Mouse (Mus musculus) mesoderm, embryonic 11.5 days (tissue): Measurements from ENCODE around the gene Irf2.
"Not testable (repeated sequence)": the region's sequence is repeated elsewhere in the genome, so short reads cannot be mapped to it uniquely, and the experiment has no call there.

Experiments
- DNase-seq: peaks from one replicate; pipeline ENCODE4 v3.0.0-alpha.2; 2012; ENCODE audit warnings: low read depth, low spot score

The Irf2 gene

GRCm38 (mm10) chr8:46726383-46726782, 13.1 kb upstream of the Irf2 start:
- DNase-seq: no peak

- DNase-seq: not testable (repeated sequence)
Observed at GRCm38 (mm10) chr8:46729671-46730070, 9.9 kb upstream of the Irf2 start.

- no peak for DNase-seq
Observed at GRCm38 (mm10) chr8:46732381-46732915, 7.1 kb upstream of the Irf2 start.

GRCm38 (mm10) chr8:46733603-46734002, 5.9 kb upstream of the Irf2 start:
- no peak for DNase-seq

- DNase-seq: no peak
Observed at GRCm38 (mm10) chr8:46735505-46735904, 4.0 kb upstream of the Irf2 start.

GRCm38 (mm10) chr8:46736260-46736659, 3.3 kb upstream of the Irf2 start:
- DNase-seq: no peak

DNA sequence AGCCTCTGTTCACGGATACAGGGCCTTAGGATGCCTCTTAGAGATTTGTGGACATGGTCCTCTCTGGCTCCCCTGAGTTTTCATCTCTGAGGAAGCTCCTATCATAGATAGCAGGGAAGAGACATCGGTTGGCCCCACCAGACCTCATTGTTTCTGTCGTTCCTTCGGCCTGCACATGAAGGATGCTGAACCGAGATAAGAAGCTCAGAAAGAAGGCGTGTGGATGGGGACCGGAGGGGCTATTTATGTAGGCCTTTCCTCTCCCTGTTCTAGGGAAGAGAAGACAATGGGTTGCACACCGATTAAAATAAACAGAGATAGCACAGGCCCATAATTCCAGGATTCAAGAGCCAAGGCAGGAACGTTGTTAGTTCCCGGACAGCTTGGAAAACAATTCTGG, 2.1 kb upstream of the Irf2 start:
- DNase-seq: no peak

DNA sequence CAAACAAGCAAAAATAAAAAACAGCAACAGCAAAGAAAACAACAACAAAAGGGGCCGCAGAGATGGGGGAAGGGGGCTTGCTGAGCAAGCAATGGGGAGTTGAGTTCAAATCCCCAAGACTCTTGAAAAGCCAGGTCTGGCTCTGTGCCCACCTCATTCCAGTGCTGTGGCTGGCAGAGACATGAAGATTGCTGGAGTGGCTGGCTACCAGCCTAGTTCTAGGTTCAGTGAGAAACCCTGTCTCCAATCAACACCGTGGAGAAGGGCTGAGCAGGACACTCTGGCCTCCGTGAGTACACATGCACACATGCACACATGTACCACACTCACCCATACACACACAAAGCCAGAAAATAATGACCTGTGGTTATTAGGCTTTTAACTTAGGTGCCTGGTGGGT, 1.6 kb upstream of the Irf2 start:
- no peak for DNase-seq

DNA sequence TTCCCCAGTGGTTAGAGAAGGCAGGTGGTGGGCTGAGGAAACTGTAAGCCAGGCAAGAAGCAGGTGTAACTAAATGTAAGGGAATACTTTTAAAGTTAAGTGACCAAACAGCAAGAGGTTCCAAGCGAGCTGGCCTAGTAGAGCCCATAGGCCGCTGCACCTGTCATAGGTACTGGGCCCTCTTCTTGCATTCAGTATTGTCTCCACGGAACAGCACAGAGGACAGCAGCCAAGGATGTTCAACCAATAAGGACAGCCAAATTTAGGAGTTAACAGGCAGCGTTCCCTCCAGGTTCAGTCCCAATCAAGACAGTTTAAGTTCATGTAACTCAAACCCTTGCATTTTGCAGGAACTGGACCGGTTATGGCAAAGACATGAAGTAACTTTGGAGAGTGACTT, 931 bp upstream of the Irf2 start:
- no peak for DNase-seq

GRCm38 (mm10) chr8:46739956-46740512, 502 bp downstream of the Irf2 start:
- DNase-seq: no peak

DNA sequence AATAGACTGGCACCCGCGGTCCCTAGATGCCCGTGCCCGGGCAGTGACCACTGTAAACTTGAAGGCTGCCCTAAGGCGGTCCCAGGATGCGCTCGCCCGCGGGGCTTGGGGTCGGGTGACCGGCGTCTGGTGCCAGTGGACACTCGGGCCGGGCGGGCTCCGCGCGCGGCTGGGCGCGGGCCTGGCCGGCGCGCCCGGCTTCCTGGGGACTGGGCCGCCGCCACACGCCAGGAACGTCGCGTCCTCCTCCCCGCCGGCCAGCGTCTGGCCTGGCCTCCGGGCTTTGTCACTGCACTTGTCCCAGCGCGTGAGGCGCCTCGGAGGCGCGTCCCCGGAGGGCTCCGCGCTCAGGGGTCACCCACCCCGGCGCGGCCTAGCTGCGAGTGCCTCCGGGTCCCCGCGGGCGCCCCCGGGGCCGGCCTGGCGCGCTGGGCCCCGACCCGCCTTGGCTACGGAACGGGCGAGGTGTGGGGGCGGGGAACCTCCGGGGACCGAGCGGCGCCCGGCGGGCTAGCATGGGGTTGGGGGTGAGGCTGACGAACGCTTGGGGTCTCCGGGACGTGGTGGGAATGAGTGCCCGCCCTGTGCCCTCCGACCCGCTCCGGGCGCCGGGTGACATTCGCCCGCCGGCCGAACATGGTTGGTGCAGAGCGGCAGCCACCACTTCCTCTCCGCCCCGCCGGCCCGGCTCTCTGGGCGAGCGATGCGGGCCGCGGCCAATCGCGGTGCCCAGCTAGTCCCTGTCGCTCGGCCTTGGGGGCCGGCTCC, 1.2 kb downstream of the Irf2 start:
- peak; percentile 61 for DNase-seq

GRCm38 (mm10) chr8:46741281-46741791, 1.8 kb downstream of the Irf2 start:
- peak; percentile 47 for DNase-seq

DNA sequence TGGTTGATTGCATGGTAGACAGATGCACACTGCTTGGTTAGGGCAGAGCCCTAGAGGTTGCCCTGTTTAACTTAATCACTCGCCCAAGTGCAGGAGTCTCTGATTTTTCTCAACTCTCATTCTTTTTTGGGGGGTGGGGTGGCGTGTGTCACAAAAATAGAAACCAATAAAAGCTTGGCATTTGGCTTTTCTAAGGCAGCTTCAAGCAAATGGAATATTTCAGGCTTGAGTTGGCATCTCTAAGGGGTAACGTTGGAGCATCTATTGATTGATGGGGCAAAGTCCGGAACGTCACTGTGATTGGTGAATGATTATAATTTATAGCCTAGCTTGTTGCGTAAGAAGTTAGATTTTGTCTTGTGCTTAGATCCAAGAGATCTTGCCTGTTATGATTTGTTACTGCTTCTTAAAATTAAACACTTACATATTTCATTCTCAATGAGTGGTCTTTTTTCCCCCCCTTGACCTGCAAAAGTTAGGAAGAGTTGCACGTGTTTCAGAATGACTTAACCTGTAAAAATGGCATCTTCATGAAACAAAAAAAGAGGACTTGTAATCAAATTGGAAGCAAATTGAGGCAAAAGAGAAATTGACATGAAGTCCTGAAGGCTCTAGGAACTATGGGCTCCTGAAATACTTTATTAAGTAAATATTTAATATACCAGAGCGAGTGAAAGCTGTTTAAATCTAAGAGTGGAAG, 2.6 kb downstream of the Irf2 start:
- DNase-seq: no peak

DNA sequence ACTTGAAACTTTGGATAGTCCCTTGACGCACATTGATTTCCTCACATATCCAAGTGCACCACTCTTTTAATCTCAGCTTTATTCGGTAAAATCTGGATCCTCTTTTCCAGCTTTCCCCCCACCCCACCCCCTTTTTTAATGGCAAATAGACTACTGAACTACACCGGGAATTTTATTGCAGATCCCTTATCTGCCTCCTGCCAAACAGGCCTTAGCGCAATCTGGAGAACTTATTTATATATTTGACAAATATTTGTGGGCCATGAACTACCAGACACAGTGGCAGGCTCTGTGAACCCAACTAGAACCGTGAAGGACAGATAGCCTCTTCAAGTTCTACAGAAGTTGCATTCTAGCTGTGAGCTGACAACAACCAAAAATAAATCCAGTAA, 3.2 kb downstream of the Irf2 start:
- no peak for DNase-seq

DNA sequence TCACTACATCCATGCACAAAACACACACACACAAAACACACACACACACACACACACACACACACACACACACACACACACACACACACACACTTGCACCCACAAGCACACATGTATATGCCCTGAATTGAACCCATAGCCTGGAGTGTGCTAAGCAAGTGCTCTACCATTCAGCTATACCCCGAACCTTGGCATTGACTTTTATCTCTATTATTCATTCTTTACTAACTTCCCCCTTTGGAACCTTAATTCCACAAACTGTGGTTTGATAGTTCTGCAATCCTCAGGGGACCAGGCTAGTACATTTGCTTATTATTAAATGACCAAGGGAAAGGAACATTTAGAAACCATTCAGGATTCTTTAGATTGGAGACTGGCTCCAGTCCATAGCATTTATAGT, 5.9 kb downstream of the Irf2 start:
- no peak for DNase-seq

DNA sequence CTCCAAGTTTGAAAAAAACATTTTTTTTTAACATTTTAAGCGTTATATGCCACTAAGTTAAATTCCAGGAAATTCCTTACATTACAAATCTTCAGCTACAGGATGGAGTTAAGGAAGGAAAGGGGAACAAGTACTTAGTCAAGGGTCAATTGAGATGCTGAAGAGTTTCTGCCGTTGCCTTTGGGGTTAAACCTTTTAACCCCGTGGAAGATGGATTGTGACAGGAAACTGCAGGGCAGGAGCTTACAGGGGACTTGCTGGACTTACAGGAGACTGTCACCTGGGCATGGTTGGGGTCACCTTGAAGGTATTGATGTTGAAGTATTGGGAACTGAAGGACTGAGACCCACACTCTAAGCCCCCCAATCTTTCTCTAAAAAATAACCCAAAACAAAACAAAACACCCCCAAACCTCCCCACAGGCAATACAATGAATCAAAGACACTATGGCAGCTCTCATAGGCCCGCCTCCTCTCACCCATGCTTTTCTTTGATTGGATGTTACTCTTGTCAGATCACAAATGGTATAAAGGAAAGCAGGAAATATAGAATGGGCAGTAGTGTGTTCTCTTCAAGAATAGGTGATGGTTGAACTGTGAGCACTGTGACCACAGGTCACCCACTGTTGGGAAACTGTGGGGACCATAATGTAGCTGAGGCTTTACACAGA, 7.9 kb downstream of the Irf2 start:
- peak; percentile 60 for DNase-seq

- DNase-seq: no peak
Observed at GRCm38 (mm10) chr8:46750000-46750399, 10.5 kb downstream of the Irf2 start.

DNA sequence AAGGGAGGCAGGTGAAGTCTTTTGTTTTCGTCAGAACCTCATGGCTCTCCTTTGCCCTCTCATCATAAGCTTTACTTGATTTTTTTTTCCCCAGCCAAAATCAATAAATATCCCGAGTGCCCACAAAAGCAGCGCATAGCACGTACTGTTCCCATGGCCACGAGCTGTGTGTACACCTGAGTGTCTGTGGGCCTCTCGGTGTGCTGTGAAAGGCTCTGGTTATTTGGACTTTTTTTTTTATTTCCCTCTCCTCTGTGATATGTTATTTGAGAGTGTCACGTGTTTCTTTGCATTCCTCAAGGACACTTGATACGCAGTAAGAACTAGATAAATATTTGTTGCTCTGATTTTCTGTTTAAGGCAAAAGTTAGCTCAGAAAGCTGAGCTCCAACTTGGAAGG, 11.0 kb downstream of the Irf2 start:
- DNase-seq: no peak

GRCm38 (mm10) chr8:46751151-46751550, 11.6 kb downstream of the Irf2 start:
- no peak for DNase-seq

DNA sequence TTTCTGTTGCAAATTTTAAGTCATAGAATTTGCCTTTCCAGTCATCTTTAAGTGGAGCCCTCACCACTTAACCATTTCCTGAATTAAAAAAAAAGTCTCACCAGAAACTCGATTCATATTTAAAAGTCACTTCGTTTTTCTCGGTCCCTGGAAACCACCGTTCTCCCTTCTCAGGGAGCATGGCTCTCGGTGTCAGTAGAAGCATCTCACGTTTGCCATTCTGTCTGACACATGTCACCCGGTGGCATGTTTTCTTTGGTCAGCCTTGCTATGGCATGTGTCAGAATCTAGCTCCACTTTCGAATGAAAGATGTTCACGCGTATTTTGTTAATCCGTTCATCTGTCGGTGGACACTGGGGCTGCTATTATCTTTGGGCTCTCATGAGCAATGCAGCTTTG, 13.5 kb downstream of the Irf2 start:
- DNase-seq: no peak

GRCm38 (mm10) chr8:46754355-46754754, 14.8 kb downstream of the Irf2 start:
- DNase-seq: no peak
